25 mouse cellular contexts compared by ENCODE assay signal in the genomic region with DNA sequence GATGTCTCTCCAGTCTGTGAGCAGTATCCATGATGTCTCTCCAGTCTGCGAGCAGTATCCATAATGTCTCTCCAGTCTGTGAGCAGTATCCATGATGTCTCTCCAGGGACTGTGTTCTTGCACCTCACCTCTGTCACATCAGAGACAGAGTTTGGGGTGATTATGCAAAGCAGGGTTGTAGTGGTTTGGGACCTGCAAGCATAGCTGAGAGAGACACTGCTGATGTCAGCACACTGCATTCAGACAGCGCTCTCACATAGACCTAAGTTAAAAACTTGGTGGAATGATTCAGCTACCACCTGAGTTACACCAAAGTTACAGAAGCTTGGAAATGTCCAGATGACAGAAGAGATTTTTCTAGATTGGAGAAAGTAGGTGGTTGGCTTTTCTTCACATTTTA. TPM values are rescaled to one million over a fixed set of nuclear protein-coding genes. Genes with fewer than 3 reads are reported as not detected.
A peak's percentile ranks its signal among the peaks of the same experiment; 100 is the strongest.
DNase-seq lines count a peak whose midpoint lies in the region; ATAC-seq lines count a peak whose summit lies in the region.
"Had no signal": no experiment of that assay in that cellular context is flagged by ENCODE, and none has a peak within 500 bp of the region (broad histone marks: within the 10 kb centered on the region; RNA-seq: fewer than 3 reads in every experiment).

No protein-coding gene starts in this region.

- H3K4me2 ChIP-seq in heart, embryonic 11.5 days = no peak overlapping the region
- no peak overlapping the region for H3K4me2 ChIP-seq in hindbrain, embryonic 14.5 days (replicated peaks)
- H3K4me2 ChIP-seq: embryonic facial prominence, embryonic 13.5 days; embryonic facial prominence, embryonic 15.5 days; forebrain, embryonic 12.5 days had no signal

- H3K4me1 ChIP-seq in heart, embryonic 11.5 days (ENCODE audit: control insufficient read depth, insufficient read depth, low read length) = peaks cover 5% of the 10 kb centered on the region
- H3K4me1 ChIP-seq in hindbrain, embryonic 14.5 days (replicated peaks; ENCODE audit: control insufficient read depth, insufficient read depth, low read length) = no peaks in the 10 kb centered on the region
- H3K4me1 ChIP-seq: embryonic facial prominence, embryonic 13.5 days; embryonic facial prominence, embryonic 15.5 days; forebrain, embryonic 10.5 days; forebrain, embryonic 12.5 days had no signal

- no peak overlapping the region for H3K27ac ChIP-seq in heart, embryonic 11.5 days (ENCODE audit: low read depth, low read length)
- H3K27ac ChIP-seq in hindbrain, embryonic 14.5 days = no peak overlapping the region
- H3K27ac ChIP-seq: embryonic facial prominence, embryonic 13.5 days; embryonic facial prominence, embryonic 15.5 days; forebrain, embryonic 10.5 days; forebrain, embryonic 12.5 days had no signal

- H3K27me3 ChIP-seq in heart, embryonic 11.5 days (ENCODE audit: control insufficient read depth, insufficient read depth, low read length) = no peaks in the 10 kb centered on the region
- H3K27me3 ChIP-seq in hindbrain, embryonic 14.5 days (ENCODE audit: control insufficient read depth, insufficient read depth, low read length) = no peaks in the 10 kb centered on the region
- H3K27me3 ChIP-seq: embryonic facial prominence, embryonic 13.5 days; embryonic facial prominence, embryonic 15.5 days; forebrain, embryonic 12.5 days; Patski had no signal

- no peaks in the 10 kb centered on the region for H3K36me3 ChIP-seq in heart, embryonic 11.5 days (ENCODE audit: control insufficient read depth, insufficient read depth, low read length)
- H3K36me3 ChIP-seq in hindbrain, embryonic 14.5 days (replicated peaks; ENCODE audit: control insufficient read depth, insufficient read depth) = no peaks in the 10 kb centered on the region
- H3K36me3 ChIP-seq: embryonic facial prominence, embryonic 13.5 days; embryonic facial prominence, embryonic 15.5 days; forebrain, embryonic 10.5 days; forebrain, embryonic 12.5 days; G1E had no signal

- H3K4me3 ChIP-seq in heart, embryonic 11.5 days (ENCODE audit: low read depth, low read length) = no peak overlapping the region
- no peak overlapping the region for H3K4me3 ChIP-seq in hindbrain, embryonic 14.5 days (replicated peaks; ENCODE audit: low read length)
- H3K4me3 ChIP-seq: embryonic facial prominence, embryonic 13.5 days; embryonic facial prominence, embryonic 15.5 days; erythroblast, embryonic 14.5 days; forebrain, embryonic 10.5 days; forebrain, embryonic 12.5 days had no signal

- H3K9ac ChIP-seq in heart, embryonic 11.5 days (ENCODE audit: low read depth, low read length) = no peak overlapping the region
- no peak overlapping the region for H3K9ac ChIP-seq in hindbrain, embryonic 14.5 days
- H3K9ac ChIP-seq: embryonic facial prominence, embryonic 13.5 days; embryonic facial prominence, embryonic 15.5 days; forebrain, embryonic 12.5 days had no signal

- no peaks in the 10 kb centered on the region for H3K9me3 ChIP-seq in heart, embryonic 11.5 days (replicated peaks; ENCODE audit: control insufficient read depth, low read length)
- H3K9me3 ChIP-seq in hindbrain, embryonic 14.5 days (ENCODE audit: control insufficient read depth, low read length) = no peaks in the 10 kb centered on the region
- H3K9me3 ChIP-seq: embryonic facial prominence, embryonic 13.5 days; embryonic facial prominence, embryonic 15.5 days; forebrain, embryonic 10.5 days; forebrain, embryonic 12.5 days had no signal

- WGBS in heart, embryonic 11.5 days (ENCODE audit: insufficient replicate concordance) = 87% methylated on average over 2 of the region's 2 CpGs
- WGBS in hindbrain, embryonic 14.5 days = 92% methylated on average over 2 of the region's 2 CpGs

- DNase-seq in heart, adult 11 months = peak; percentile 43
- DNase-seq in right cerebral cortex, postnatal 36 days (ENCODE audit: low spot score in 2 of 2) = no peak
- no peak for DNase-seq in hindbrain, embryonic 14.5 days (ENCODE audit: low spot score)
- DNase-seq: adrenal gland, adult 2 months; adrenal gland, postnatal 10 days; adrenal gland, postnatal 25 days; cerebellum, adult 11 months; cerebellum, adult 18-20 months; cerebellum, adult 8-10 months; cerebellum, adult 9-11 months; cerebellum, postnatal 14 days; cerebellum, postnatal 36 days; embryo, embryonic 11 days had no signal

- no peak for ATAC-seq in heart, embryonic 11.5 days (replicated peaks; ENCODE audit: insufficient number of reproducible peaks, low FRiP score, low TSS enrichment)
- ATAC-seq in neutrophil, adult 5-6 weeks (ENCODE audit: extremely low read depth, insufficient number of reproducible peaks, low FRiP score, poor library complexity, severe bottlenecking) = peak; percentile 54; the same call in 1 of the 2 replicates
- no peak for ATAC-seq in hindbrain, embryonic 14.5 days (ENCODE audit: low FRiP score)
- ATAC-seq: forebrain, embryonic 14.5 days; forebrain, embryonic 16.5 days; Patski had no signal

RNA-seq across cellular contexts. Expression of a gene that starts 44.0 kb away (rescaled TPM):
- polyA plus RNA-seq in heart, embryonic 11.5 days (2014; fragmentation: Nextera tagmentation; extraction: Ambion mirVana) = 18.3 and 18.4 TPM in 2 replicates
- total RNA-seq in neutrophil, adult 5-6 weeks (2017) = 90.6 and 99.4 TPM in 2 replicates
- 7.2 and 8.6 TPM in 2 replicates for polyA plus RNA-seq in hindbrain, embryonic 14.5 days (2014; fragmentation: Nextera tagmentation; extraction: Ambion mirVana)
- total RNA-seq: common myeloid progenitor, adult 5-6 weeks had no signal
- polyA plus RNA-seq: erythroblast, embryonic 14.5 days; G1E had no signal
